Mouse (Mus musculus) midbrain, embryonic 13.5 days (tissue): ENCODE measurements at regions not wholly inside any gene's neighbourhood (a gene's known extent, or its start where the extent isn't known, plus 50 kb on each side); places are given as distances from the start of the nearest gene placed in this dataset.
"Not testable (repeated sequence)": the region's sequence is repeated elsewhere in the genome, so short reads cannot be mapped to it uniquely, and the experiment has no call there.

ENCODE experiments used
- ATAC-seq: fragments of 200-750 bp; cut with Nextera tagmentation; 2 replicates; pipeline ENCODE4 v1.8.0; 2017; ENCODE audit warnings: mild to moderate bottlenecking, moderate TSS enrichment, moderate library complexity
- H3K27ac ChIP-seq: fragments of 300-500 bp; sonication (generic); 2 replicates; pipeline ENCODE4 v1.5.1; 2015; ENCODE audit warnings: inconsistent platforms, mild to moderate bottlenecking, moderate library complexity
- H3K27me3 ChIP-seq: fragments of 300-500 bp; sonication (generic); 2 replicates; pipeline ENCODE4 v1.6.1; 2015; ENCODE audit warnings: mild to moderate bottlenecking, inconsistent platforms
- H3K36me3 ChIP-seq: fragments of 300-500 bp; sonication (generic); 2 replicates; pipeline ENCODE4 v1.6.1; 2015; ENCODE audit warnings: mild to moderate bottlenecking, inconsistent platforms
- H3K4me1 ChIP-seq: fragments of 300-500 bp; sonication (generic); replicated peaks from 2 replicates; pipeline ENCODE4 v1.6.1; 2015; ENCODE audit warnings: inconsistent platforms
- H3K4me2 ChIP-seq: fragments of 300-500 bp; sonication (generic); replicated peaks from 2 replicates; pipeline ENCODE4 v1.6.1; 2015; ENCODE audit warnings: moderate library complexity, mild to moderate bottlenecking, inconsistent platforms
- H3K4me3 ChIP-seq: fragments of 300-500 bp; sonication (generic); replicated peaks from 2 replicates; pipeline ENCODE4 v1.5.1; 2015; ENCODE audit warnings: mild to moderate bottlenecking, inconsistent platforms
- H3K9ac ChIP-seq: fragments of 300-500 bp; sonication (generic); replicated peaks from 2 replicates; pipeline ENCODE4 v1.6.1; 2015; ENCODE audit warnings: mild to moderate bottlenecking, inconsistent platforms
- H3K9me3 ChIP-seq: fragments of 300-500 bp; sonication (generic); 2 replicates; pipeline ENCODE4 v1.6.1; 2016; ENCODE audit warnings: mild to moderate bottlenecking, inconsistent platforms
- WGBS: fragments of 180-500 bp; shearing (Covaris S2); methylation state at CpG from one replicate; pipeline ENCODE4 v1.1.7; 2015; 5-methylcytosine and 5-hydroxymethylcytosine counted together

- H3K9me3 ChIP-seq, result no peaks in the 10 kb centered on the region
- no peak overlapping the region for H3K27ac ChIP-seq
- no peak for ATAC-seq
- no peaks in the 10 kb centered on the region for H3K27me3 ChIP-seq
- no peak overlapping the region for H3K4me3 ChIP-seq
- 86% methylated on average over 7 of the region's 7 CpGs for WGBS
- no peaks in the 10 kb centered on the region for H3K4me1 ChIP-seq
- H3K36me3 ChIP-seq, result no peaks in the 10 kb centered on the region
- H3K4me2 ChIP-seq, result no peak overlapping the region
- H3K9ac ChIP-seq, result no peak overlapping the region
Observed at GRCm38 (mm10) chr12:16370061-16370460, 240.7 kb downstream of the Lpin1 start.

- Histone ChIP-seq H3K4me3 (no peak overlapping the region), H3K9me3 (no peaks in the 10 kb centered on the region), H3K9ac (no peak overlapping the region), H3K27me3 (no peaks in the 10 kb centered on the region), H3K27ac (no peak overlapping the region), H3K4me1 (no peaks in the 10 kb centered on the region), H3K36me3 (no peaks in the 10 kb centered on the region), H3K4me2 (no peak overlapping the region)
- ATAC-seq, result no peak
Observed at GRCm38 (mm10) chr12:16362341-16362740, 248.4 kb downstream of the Lpin1 start.

- H3K9ac ChIP-seq, result no peak overlapping the region
- H3K4me2 ChIP-seq, result no peak overlapping the region
- H3K27ac ChIP-seq, result no peak overlapping the region
- no peak for ATAC-seq
- H3K27me3 ChIP-seq, result no peaks in the 10 kb centered on the region
- H3K4me1 ChIP-seq, result no peaks in the 10 kb centered on the region
- no peaks in the 10 kb centered on the region for H3K9me3 ChIP-seq
- WGBS, result 9% methylated on average over 1 of the region's 1 CpGs
- no peaks in the 10 kb centered on the region for H3K36me3 ChIP-seq
- no peak overlapping the region for H3K4me3 ChIP-seq
Observed at GRCm38 (mm10) chr12:16358831-16359230, 251.9 kb downstream of the Lpin1 start.

- Histone ChIP-seq H3K4me2 (no peak overlapping the region), H3K27me3 (no peaks in the 10 kb centered on the region), H3K4me3 (no peak overlapping the region), H3K9me3 (no peaks in the 10 kb centered on the region), H3K4me1 (no peaks in the 10 kb centered on the region), H3K9ac (no peak overlapping the region), H3K27ac (no peak overlapping the region), H3K36me3 (no peaks in the 10 kb centered on the region)
- ATAC-seq, result no peak
- WGBS, result 86% methylated on average over 1 of the region's 1 CpGs
Observed at GRCm38 (mm10) chr12:16354711-16355110, 256.1 kb downstream of the Lpin1 start.

GRCm38 (mm10) chr12:16351751-16352150, 259.0 kb downstream of the Lpin1 start:
- H3K4me3 ChIP-seq, result no peak overlapping the region
- no peaks in the 10 kb centered on the region for H3K27me3 ChIP-seq
- H3K27ac ChIP-seq, result no peak overlapping the region
- H3K36me3 ChIP-seq, result no peaks in the 10 kb centered on the region
- no peak overlapping the region for H3K4me2 ChIP-seq
- ATAC-seq, result no peak
- no peaks in the 10 kb centered on the region for H3K4me1 ChIP-seq
- H3K9me3 ChIP-seq, result no peaks in the 10 kb centered on the region
- no peak overlapping the region for H3K9ac ChIP-seq

GRCm38 (mm10) chr12:16349310-16349709, 261.5 kb downstream of the Lpin1 start:
- no peaks in the 10 kb centered on the region for H3K4me1 ChIP-seq
- H3K4me3 ChIP-seq, result no peak overlapping the region
- H3K9ac ChIP-seq, result no peak overlapping the region
- no peak for ATAC-seq
- H3K27ac ChIP-seq, result no peak overlapping the region
- no peaks in the 10 kb centered on the region for H3K36me3 ChIP-seq
- H3K9me3 ChIP-seq, result no peaks in the 10 kb centered on the region
- H3K27me3 ChIP-seq, result no peaks in the 10 kb centered on the region
- H3K4me2 ChIP-seq, result no peak overlapping the region

- no peak overlapping the region for H3K4me3 ChIP-seq
- no peak overlapping the region for H3K27ac ChIP-seq
- WGBS, result 84% methylated on average over 3 of the region's 3 CpGs
- no peaks in the 10 kb centered on the region for H3K27me3 ChIP-seq
- H3K4me1 ChIP-seq, result no peaks in the 10 kb centered on the region
- H3K36me3 ChIP-seq, result no peaks in the 10 kb centered on the region
- no peak for ATAC-seq
- H3K9me3 ChIP-seq, result no peaks in the 10 kb centered on the region
- H3K4me2 ChIP-seq, result no peak overlapping the region
- no peak overlapping the region for H3K9ac ChIP-seq
Observed at GRCm38 (mm10) chr12:16344021-16344420, 266.7 kb downstream of the Lpin1 start.

- H3K9ac ChIP-seq, H3K4me1 ChIP-seq, H3K4me2 ChIP-seq, H3K27me3 ChIP-seq, H3K9me3 ChIP-seq, H3K36me3 ChIP-seq, ATAC-seq, H3K4me3 ChIP-seq, H3K27ac ChIP-seq: not testable (repeated sequence)
- 50% methylated on average over 2 of the region's 2 CpGs for WGBS
Observed at GRCm38 (mm10) chr12:16342030-16342429, 268.7 kb downstream of the Lpin1 start.

GRCm38 (mm10) chr12:16331456-16331855, 279.3 kb downstream of the Lpin1 start:
- Histone ChIP-seq H3K9ac (no peak overlapping the region), H3K4me2 (no peak overlapping the region), H3K4me3 (no peak overlapping the region), H3K4me1 (no peaks in the 10 kb centered on the region), H3K27ac (no peak overlapping the region), H3K27me3 (no peaks in the 10 kb centered on the region), H3K36me3 (no peaks in the 10 kb centered on the region), H3K9me3 (no peaks in the 10 kb centered on the region)
- WGBS, result 96% methylated on average over 3 of the region's 3 CpGs
- no peak for ATAC-seq

- H3K4me2 ChIP-seq, result no peak overlapping the region
- H3K9ac ChIP-seq, result no peak overlapping the region
- whole genome bisulfite sequencing, result 37% methylated on average over 2 of the region's 2 CpGs
- H3K27me3 ChIP-seq, result no peaks in the 10 kb centered on the region
- H3K4me3 ChIP-seq, result no peak overlapping the region
- no peaks in the 10 kb centered on the region for H3K36me3 ChIP-seq
- peak; percentile 45 for ATAC-seq
- no peak overlapping the region for H3K27ac ChIP-seq
- H3K4me1 ChIP-seq, result no peaks in the 10 kb centered on the region
- no peaks in the 10 kb centered on the region for H3K9me3 ChIP-seq
Observed at GRCm38 (mm10) chr12:16329129-16329528, 281.6 kb downstream of the Lpin1 start.

- H3K27me3 ChIP-seq, result no peaks in the 10 kb centered on the region
- ATAC-seq, result peak; percentile 50; the same call in 1 of the 2 replicates
- H3K4me1 ChIP-seq, result peaks cover 4% of the 10 kb centered on the region; the same call in 1 of the 2 replicates
- peak overlapping the region; percentile 57 for H3K27ac ChIP-seq
- H3K9ac ChIP-seq, result no peak overlapping the region
- 64% methylated on average over 9 of the region's 9 CpGs for WGBS
- H3K4me2 ChIP-seq, result no peak overlapping the region
- no peaks in the 10 kb centered on the region for H3K9me3 ChIP-seq
- H3K36me3 ChIP-seq, result no peaks in the 10 kb centered on the region
- no peak overlapping the region for H3K4me3 ChIP-seq
Observed at GRCm38 (mm10) chr12:16320536-16321402, 290.0 kb downstream of the Lpin1 start.

GRCm38 (mm10) chr12:16308101-16308500, 302.7 kb downstream of the Lpin1 start:
- no peak overlapping the region for H3K27ac ChIP-seq
- no peaks in the 10 kb centered on the region for H3K4me1 ChIP-seq
- H3K4me3 ChIP-seq, result no peak overlapping the region
- no peaks in the 10 kb centered on the region for H3K36me3 ChIP-seq
- H3K9me3 ChIP-seq, result no peaks in the 10 kb centered on the region
- no peak overlapping the region for H3K9ac ChIP-seq
- H3K4me2 ChIP-seq, result no peak overlapping the region
- 92% methylated on average over 3 of the region's 3 CpGs for WGBS
- H3K27me3 ChIP-seq, result no peaks in the 10 kb centered on the region
- no peak for ATAC-seq
